Mouse (Mus musculus) naive thymus-derived CD4-positive, alpha-beta T cell, adult 5 months (primary cell): Measurements from ENCODE around the gene Usp19. TPM values are rescaled to one million over a fixed set of nuclear protein-coding genes. Genes with fewer than 3 reads are reported as not detected.

Experiments used
- polyA plus RNA-seq: library from polyadenylated mRNA; unstranded; fragments of 100-300 nt; shearing (Covaris generic); gene quantifications from one replicate; pipeline ENCODE4 v1.2.1, GENCODE M21; 2017

Gene Usp19
- 208 TPM for polyA plus RNA-seq

GRCm38 (mm10) chr9:108490559-108491285, at the start of gene Usp19:
TSS of gene Usp19 (plus strand) at chr9:108490602.

GRCm38 (mm10) chr9:108460319-108461178, 29.9 kb upstream of the Usp19 start, which contains the start of gene Ccdc71:
TSS of gene Ccdc71 (plus strand) at chr9:108460527.

DNA sequence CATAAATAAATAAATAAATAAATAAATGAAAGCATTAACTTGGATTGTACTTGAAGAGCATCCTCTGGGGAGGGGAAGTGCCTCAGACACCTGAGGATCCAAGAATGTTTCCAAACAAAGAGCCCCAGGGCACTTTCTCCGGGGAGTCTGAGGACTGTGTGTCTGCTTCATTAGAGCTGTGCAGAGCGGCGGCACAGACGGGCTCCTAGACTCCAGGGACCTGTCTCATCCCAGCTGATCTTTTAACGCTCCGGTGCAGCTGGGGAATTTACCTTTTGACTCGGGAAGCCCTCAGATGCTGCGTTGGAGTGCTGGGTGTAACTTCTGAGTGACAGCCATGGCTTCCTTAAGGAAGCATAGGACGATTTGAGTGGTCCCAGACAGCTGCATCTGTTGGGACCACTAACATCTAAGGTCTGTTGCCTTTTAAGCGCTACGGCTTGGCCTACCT, 29.2 kb upstream of the Usp19 start, which contains the start of gene Klhdc8b:
TSS of gene Klhdc8b (minus strand) at position 401 of the 451 bp plus-strand sequence.

GRCm38 (mm10) chr9:108479721-108480351, 10.6 kb upstream of the Usp19 start, which contains the start of gene Lamb2:
TSS of gene Lamb2 (plus strand) at chr9:108479736.

DNA sequence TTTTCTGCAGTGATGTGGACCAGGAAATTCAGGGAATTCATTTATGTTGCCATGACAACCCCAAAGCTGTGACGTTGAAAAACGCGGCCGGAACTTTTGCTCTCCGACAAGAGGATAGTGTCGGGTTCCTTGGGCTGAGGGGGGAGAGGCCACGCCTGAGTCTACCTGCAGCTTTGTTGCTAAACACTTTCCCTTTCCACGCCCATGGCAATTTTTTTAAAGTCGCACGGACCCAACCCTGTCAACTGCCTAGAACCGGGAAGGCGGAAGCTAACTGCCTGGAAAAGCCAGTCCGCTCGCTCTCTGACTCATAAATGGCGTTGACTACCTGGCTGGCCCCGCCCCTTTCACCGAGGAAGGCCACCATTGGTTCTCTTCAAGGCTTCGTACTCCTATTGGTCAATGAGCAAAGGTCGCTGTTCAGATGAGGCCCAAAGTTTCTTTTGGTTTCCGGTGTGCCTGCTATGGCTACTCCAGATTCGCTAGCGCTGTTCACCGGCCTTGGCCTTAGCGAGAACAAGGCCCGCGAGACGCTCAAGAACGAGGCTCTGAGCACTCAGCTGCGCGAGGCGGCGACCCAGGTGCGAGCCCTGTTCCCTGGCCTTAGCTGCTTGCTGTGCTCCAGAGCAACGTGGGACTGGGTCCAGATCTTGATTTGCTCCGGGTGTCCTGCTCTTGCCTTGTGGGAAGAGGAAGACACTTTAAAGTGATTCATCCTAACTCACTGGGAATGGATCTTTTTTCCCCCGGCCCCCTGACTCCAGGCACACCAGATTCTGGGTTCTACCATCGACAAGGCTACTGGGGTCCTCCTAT, 17.4 kb downstream of the Usp19 start, which contains the start of gene Qars:
TSS of gene Qars (plus strand) at position 88 of the 816 bp plus-strand sequence.

GRCm38 (mm10) chr9:108516380-108517251, 26.2 kb downstream of the Usp19 start, which contains the start of gene Qrich1:
TSS of gene Qrich1 (plus strand) at chr9:108516806.

Other genes starting within 250 kb of the Usp19 start
- gene Dag1, start 226.6 kb upstream of the Usp19 start, polyA plus RNA-seq, result 25.2 TPM
- 2.8 TPM for gene Nicn1, start 200.2 kb upstream of the Usp19 start, polyA plus RNA-seq
- 0.32 TPM for gene Amt, start 193.7 kb upstream of the Usp19 start, polyA plus RNA-seq
- 480 TPM for gene Rhoa, start 184.5 kb upstream of the Usp19 start, polyA plus RNA-seq
- gene Tcta, start 184.4 kb upstream of the Usp19 start, polyA plus RNA-seq, result 8.6 TPM
- 219 TPM for gene Gpx1, start 151.7 kb upstream of the Usp19 start, polyA plus RNA-seq
- 119 TPM for gene Usp4, start 142.7 kb upstream of the Usp19 start, polyA plus RNA-seq
- 1.9 TPM for gene 1700102P08Rik, start 97.8 kb upstream of the Usp19 start, polyA plus RNA-seq
- 0.11 TPM for gene Ccdc36, start 62.1 kb upstream of the Usp19 start, polyA plus RNA-seq
- gene BC048562, start 54.1 kb upstream of the Usp19 start, polyA plus RNA-seq, result not detected
- gene Ccdc71, start 30.1 kb upstream of the Usp19 start, polyA plus RNA-seq, result 43.7 TPM
- 13.7 TPM for gene Klhdc8b, start 29.0 kb upstream of the Usp19 start, polyA plus RNA-seq
- gene Lamb2, start 10.9 kb upstream of the Usp19 start, polyA plus RNA-seq, result 0.57 TPM
- gene Qars, start 17.1 kb downstream of the Usp19 start, polyA plus RNA-seq, result 76.9 TPM
- gene Qrich1, start 26.2 kb downstream of the Usp19 start, polyA plus RNA-seq, result 193 TPM
- gene Impdh2, start 69.7 kb downstream of the Usp19 start, polyA plus RNA-seq, result 128 TPM
- 19.7 TPM for gene Ndufaf3, start 76.8 kb downstream of the Usp19 start, polyA plus RNA-seq
- gene Dalrd3, start 79.3 kb downstream of the Usp19 start, polyA plus RNA-seq, result 67.8 TPM
- gene Wdr6, start 88.1 kb downstream of the Usp19 start, polyA plus RNA-seq, result 33.6 TPM
- gene P4htm, start 107.1 kb downstream of the Usp19 start, polyA plus RNA-seq, result 9.8 TPM
- 182 TPM for gene Arih2, start 158.8 kb downstream of the Usp19 start, polyA plus RNA-seq
- gene Slc25a20, start 171.5 kb downstream of the Usp19 start, polyA plus RNA-seq, result 18.9 TPM
- gene Prkar2a, start 198.7 kb downstream of the Usp19 start, polyA plus RNA-seq, result 17.3 TPM